Mouse (Mus musculus) retina, postnatal 7 days (tissue): ENCODE measurements around the gene Sppl2b.
"Not testable (repeated sequence)": the region's sequence is repeated elsewhere in the genome, so short reads cannot be mapped to it uniquely, and the experiment has no call there.

ENCODE experiments used
- DNase-seq: peaks from one replicate; pipeline ENCODE4 v3.0.0-alpha.2; 2012; ENCODE audit warnings: low read depth, low spot score

The Sppl2b gene

DNA sequence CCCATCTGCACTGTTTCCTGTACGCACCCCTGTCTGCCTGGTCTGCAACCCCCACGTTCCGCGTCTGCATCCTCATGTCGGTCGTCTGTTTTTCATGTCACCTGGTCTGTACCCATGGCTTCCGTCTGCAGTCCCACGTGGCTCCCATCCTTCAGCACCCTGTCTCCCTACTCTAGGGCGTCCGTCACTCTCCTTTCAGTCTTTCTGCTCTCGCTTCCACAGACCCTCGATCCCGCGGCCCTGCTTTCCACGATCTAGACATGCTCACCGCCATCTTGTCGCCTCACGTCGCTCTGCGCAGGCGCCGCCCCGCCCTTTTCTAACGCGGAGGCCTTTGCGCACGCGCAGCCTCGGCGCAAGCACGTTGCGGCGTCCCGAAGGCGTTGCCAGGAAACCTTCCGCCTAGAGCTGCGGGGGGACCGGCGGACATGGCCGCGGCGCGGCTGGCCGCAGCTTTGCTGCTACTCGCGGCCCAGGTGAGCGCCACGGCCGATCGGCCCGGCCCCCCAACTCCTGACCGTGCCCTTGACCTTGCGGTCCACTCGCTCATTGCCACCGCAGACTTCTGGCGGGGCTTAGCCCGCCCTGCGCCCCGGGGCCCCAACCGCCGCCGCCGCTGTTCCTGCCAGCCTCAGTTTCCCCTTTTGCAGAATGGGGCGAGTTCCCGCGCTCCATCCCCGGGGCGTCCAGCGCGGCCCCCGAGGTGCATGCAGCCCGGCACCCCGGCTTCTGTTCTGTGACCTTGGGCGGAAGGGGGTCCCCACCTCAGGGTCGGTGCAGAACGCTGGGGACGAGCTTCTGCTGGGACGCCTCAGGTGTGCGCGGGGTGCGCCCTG is at the start of gene Sppl2b, which contains the start of gene Lsm7:
Gene Sppl2b, plus strand, starts transcription at position 363 of the 836 bp plus-strand sequence.
Gene Lsm7, minus strand, starts transcription at position 297 of the 836 bp plus-strand sequence.
- peak; percentile 94 for DNase-seq

- DNase-seq = no peak
Observed at GRCm38 (mm10) chr10:80805322-80805721, 49.8 kb upstream of the Sppl2b start.

DNA sequence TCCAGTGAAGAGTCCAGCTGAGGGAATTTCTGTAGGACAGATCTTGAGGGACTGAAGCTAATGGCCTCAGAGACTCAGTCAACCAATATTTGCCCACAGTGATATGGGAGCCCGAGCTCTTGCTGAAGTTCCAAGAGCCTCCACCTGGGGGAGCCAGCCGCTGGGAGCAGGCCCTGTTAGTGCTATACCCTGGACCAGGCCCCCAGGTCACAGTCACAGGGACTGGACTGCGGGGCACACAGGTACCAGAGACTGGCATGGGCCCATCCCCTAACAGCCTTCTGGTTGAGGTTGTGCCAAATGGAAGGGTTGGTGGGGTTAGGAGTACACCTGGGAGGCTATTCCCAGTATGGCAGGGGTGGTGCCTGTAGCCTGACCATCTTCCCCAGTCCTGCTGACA is 49.1 kb upstream of the Sppl2b start:
- DNase-seq = no peak

- DNase-seq = no peak
Observed at GRCm38 (mm10) chr10:80806341-80807056, 48.6 kb upstream of the Sppl2b start.

DNA sequence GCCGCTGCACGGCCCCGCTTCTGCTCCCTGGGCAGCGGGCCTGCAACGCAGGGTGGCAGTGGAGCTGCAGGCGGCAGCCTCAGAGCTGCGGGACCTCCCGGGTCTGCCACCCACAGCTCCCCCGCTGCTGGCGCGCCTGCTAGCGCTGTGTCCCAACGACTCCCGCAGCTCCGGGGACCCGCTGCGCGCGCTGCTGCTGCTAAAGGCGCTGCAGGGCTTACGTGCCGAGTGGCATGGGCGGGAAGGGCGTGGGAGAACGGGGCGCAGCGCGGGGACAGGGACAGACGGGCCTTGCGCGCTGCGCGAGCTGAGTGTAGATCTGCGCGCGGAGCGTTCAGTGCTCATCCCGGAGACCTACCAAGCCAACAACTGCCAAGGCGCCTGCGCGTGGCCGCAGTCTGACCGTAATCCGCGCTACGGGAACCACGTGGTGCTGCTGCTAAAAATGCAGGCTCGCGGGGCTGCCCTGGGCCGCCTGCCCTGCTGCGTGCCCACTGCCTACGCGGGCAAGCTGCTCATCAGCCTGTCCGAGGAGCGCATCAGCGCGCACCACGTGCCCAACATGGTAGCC is 47.9 kb upstream of the Sppl2b start:
- DNase-seq = peak; percentile 73

GRCm38 (mm10) chr10:80808099-80808984 is 46.7 kb upstream of the Sppl2b start:
- no peak for DNase-seq

DNA sequence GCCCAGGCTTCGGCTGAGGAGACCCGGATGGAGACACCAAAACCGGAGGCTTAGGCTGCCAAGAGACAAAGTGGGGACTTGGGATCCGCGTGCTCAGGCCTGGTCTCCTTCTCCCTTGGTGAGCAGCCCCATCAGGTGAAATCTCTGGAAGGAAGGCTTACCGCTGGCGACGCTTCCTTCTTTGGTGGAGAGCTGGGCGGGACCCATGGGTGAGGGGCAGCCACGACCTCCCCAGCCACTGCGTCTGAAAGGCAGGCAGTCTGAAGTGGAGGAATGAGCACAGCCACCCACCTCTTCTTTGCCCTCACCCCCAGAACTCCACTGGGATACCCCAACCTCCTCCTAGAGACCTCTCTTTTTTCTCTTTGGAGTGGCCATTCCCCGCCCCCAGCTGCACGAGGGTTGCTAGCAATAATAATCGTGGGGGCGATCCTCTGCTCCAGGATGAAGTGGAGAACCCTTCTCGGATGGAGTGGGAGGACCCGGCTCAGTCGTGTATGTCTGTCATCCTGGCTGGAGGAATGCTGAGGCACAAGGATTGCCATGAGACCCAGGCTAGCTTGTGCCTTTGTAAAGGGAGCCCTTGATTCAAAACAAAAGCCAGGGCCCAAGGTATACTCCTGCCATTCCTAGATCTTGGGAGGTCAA is 46.0 kb upstream of the Sppl2b start:
- DNase-seq = no peak

DNA sequence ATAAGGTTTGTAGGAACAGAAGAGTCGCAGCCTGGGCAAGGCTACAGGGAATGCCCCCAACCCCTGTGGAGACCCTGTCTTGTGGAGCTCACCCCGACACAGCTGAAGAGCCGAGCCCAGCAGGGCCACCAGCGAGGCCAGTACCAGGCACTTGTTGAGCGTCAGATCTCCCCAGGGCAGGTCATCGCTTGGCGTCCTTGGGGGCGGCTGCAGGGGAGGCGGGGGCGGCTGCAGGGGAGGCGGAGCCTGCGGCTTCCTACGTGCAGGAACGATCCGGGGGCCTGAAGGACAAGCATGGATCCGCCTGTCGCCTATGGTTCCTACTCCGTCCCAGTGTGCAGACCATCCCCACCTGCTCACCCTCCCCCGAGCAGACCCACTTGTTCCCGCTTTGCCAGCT is 45.0 kb upstream of the Sppl2b start:
- DNase-seq = no peak

GRCm38 (mm10) chr10:80812391-80813041 is 42.6 kb upstream of the Sppl2b start:
- no peak for DNase-seq

DNA sequence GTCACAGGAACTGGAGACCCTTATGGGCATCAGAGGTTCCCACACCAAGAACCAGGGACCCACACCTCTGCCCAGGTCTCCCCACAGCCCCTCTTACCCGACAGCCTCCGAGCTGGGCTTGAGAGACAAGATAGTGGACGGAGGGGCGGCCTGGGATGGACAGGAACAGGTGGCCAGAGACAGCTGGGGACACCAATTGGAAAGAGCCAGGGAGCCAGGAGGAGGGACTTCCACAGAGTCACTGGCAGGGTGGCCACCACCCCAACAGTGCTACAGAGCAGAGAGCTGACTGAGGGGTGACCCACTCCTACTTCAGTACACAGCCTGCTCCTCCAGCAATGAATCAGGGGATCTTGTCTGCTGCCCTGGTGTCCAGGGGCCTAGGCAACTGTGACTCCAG is 41.7 kb upstream of the Sppl2b start, which contains the start of gene Jsrp1:
Gene Jsrp1, minus strand, starts transcription at position 133 of the 400 bp plus-strand sequence.
- no peak for DNase-seq

GRCm38 (mm10) chr10:80814800-80815199 is 40.3 kb upstream of the Sppl2b start:
- no peak for DNase-seq

DNA sequence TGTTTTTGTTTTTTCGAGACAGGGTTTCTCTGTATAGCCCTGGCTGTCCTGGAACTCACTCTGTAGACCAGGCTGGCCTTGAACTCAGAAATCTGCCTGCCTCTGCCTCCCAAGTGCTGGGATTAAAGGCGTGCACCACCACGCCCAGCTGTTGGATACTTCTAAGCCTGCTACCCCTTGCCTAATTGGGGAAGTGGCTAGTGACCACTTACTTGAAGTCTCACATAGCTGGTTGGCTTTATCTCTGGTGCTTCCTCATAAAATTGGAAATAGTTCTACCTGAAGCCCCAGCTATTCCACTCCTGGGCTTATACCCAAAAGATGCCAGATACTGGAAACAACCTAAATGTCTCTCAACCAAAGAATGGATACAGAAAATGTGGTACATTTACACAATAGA is 38.8 kb upstream of the Sppl2b start:
- DNase-seq = not testable (repeated sequence)

GRCm38 (mm10) chr10:80817164-80817563 is 37.9 kb upstream of the Sppl2b start:
- no peak for DNase-seq

GRCm38 (mm10) chr10:80817955-80818354 is 37.1 kb upstream of the Sppl2b start:
- DNase-seq = not testable (repeated sequence)

- DNase-seq = no peak
Observed at GRCm38 (mm10) chr10:80818599-80819281, 36.3 kb upstream of the Sppl2b start.

DNA sequence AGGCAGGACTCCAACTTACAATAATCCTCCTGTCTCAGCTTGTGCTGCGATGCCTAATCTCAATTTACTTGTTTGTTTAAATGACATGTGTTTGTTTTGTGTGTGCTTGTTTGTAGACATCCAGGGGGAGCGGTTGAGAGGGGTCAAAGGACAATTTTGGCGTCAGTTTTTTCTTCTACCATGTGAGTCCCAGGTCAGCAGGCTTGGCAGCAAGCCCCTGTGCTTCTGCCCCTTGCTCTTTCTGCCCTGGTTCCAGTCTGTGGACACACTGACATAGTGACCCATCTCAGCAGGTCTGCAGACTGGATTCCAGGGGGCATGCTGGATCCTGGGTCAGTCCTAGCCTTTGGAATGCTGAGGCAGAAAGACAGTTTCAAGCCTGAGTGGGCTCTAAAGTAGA is 35.7 kb upstream of the Sppl2b start:
- no peak for DNase-seq

GRCm38 (mm10) chr10:80821991-80822390 is 33.1 kb upstream of the Sppl2b start:
- DNase-seq = no peak

DNA sequence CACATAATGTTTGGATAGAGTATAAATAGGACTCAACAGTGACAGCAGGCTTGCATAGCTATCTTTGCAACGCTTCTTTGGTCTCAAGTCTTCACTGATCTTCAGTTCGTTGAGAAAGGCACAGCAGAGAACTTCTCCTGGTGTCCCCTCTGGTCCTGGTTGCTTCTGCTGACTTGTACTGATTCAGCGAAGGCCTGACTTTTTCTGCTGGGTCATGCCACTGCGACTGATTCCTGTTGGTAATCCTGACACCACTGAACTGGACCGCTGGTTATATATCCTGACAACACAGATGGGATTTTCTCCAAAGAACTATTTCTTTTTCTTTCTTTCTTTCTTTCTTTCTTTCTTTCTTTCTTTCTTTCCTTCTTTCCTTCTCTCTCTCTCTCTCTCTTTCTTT is 32.5 kb upstream of the Sppl2b start:
- no peak for DNase-seq

- no peak for DNase-seq
Observed at GRCm38 (mm10) chr10:80823316-80823715, 31.8 kb upstream of the Sppl2b start.
